Mouse (Mus musculus) MEL (cell line): Measurements from ENCODE around the gene Glra1.
A peak's percentile ranks its signal among the peaks of the same experiment; 100 is the strongest.

Source experiments
- CHD2 ChIP-seq: IDR thresholded peaks from 2 replicates; pipeline ENCODE4 v1.6.1; 2011; ENCODE audit warnings: low read length, improper control_type of control experiment
- CTCF ChIP-seq, 3 experiments: IDR thresholded peaks in 2 of 3; conservative IDR thresholded peaks in 1 of 3; 2 replicates each; pipeline ENCODE4 v1.5.1; 2011 to 2012; ENCODE audit warnings: low read length in 3 of 3, low read depth in 2 of 3, mild to moderate bottlenecking in 2 of 3, improper control_type of control experiment in 1 of 3, inconsistent platforms in 1 of 3, mixed read lengths in 1 of 3, moderate library complexity in 1 of 3; ENCODE audit not compliant: control insufficient read depth in 1 of 3, insufficient read depth in 1 of 3, poor library complexity in 1 of 3, severe bottlenecking in 1 of 3
- E2F4 ChIP-seq: IDR thresholded peaks from 2 replicates; pipeline ENCODE4 v1.6.1; 2011; ENCODE audit warnings: low read depth, low read length, improper control_type of control experiment, borderline replicate concordance
- ELF1 ChIP-seq: IDR thresholded peaks from 2 replicates; pipeline ENCODE4 v1.6.1; 2014; ENCODE audit warnings: low read depth, mild to moderate bottlenecking, inconsistent platforms, low read length, improper control_type of control experiment, moderate library complexity
- EP300 ChIP-seq, 2 experiments: IDR thresholded peaks; 2 replicates each; pipeline ENCODE4 v1.6.1; 2011; ENCODE audit warnings: improper control_type of control experiment in 2 of 2, low read length in 2 of 2, low read depth in 1 of 2, mild to moderate bottlenecking in 1 of 2
- HCFC1 ChIP-seq: IDR thresholded peaks from 2 replicates; pipeline ENCODE4 v1.6.1; 2012; ENCODE audit warnings: low read depth, mild to moderate bottlenecking, inconsistent platforms, low read length, improper control_type of control experiment, moderate library complexity
- MAFK ChIP-seq: IDR thresholded peaks from 2 replicates; pipeline ENCODE4 v1.6.1; 2011; ENCODE audit warnings: low read depth, mild to moderate bottlenecking, low read length, improper control_type of control experiment, borderline replicate concordance
- MYC ChIP-seq: IDR thresholded peaks from 2 replicates; pipeline ENCODE4 v1.6.1; 2011; ENCODE audit warnings: low read depth, mild to moderate bottlenecking, low read length, improper control_type of control experiment, moderate library complexity
- POLR2A ChIP-seq, 2 experiments: IDR thresholded peaks; 2 replicates each; pipeline ENCODE4 v1.6.1; 2011 to 2012; ENCODE audit warnings: low read length in 2 of 2, mild to moderate bottlenecking in 2 of 2, control low read depth in 1 of 2, improper control_type of control experiment in 1 of 2, low read depth in 1 of 2, moderate library complexity in 1 of 2; ENCODE audit not compliant: control insufficient read depth in 1 of 2, insufficient read depth in 1 of 2, poor library complexity in 1 of 2
- USF2 ChIP-seq, 2 experiments: IDR thresholded peaks; 2 replicates each; pipeline ENCODE4 v1.6.1; 2011 to 2012; ENCODE audit warnings: improper control_type of control experiment in 2 of 2, low read length in 2 of 2, borderline replicate concordance in 1 of 2, inconsistent platforms in 1 of 2, low read depth in 1 of 2, mild to moderate bottlenecking in 1 of 2; ENCODE audit not compliant: insufficient read depth in 1 of 2
- ZC3H11A ChIP-seq: IDR thresholded peaks from 2 replicates; pipeline ENCODE4 v1.6.1; 2012; ENCODE audit warnings: low read depth, mild to moderate bottlenecking, inconsistent platforms, low read length, improper control_type of control experiment

DNA sequence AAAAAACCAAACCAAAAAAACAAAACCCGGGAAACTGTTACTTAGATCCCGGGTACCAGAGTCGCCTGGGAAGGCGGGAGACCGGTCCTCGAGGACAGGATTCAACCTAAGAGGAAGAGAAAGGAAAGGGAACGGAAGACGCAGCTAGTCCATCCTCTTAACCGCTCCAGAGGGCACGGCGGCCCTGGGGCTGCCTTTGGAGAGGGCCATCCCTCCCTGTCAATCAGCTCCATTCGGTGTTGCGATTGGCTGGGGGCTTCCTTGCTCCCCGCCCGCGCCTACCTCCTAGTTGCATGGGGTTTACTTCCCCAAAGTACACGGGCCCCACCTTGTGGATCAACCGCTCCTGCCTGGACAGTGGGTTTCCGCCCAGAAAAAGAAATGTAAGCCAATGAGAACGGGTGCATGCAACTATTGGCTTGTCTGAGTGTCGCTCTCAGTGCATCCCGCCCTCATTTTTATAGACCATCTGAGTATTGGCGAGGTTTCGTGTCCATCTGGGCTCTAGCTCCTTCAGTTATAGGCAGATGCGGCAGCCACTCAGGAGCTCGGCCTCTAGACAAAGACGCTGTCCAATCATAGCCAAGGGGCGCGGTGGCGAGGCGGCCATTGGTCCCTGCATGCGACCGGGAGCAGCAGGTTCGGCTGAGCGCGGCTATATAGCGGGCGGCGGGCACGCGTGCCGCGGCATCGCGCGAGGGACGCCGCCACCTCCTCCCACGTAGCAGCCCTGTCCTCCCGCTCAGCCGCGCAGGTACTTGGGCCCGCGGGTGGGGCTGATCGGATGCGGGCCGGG, 138.8 kb downstream of the Glra1 start, which contains the start of gene G3bp1:
- TF ChIP-seq HCFC1: peak; percentile 85
- peak; percentile 59; the same call in 1 of the 2 replicates for TF ChIP-seq E2F4
- TF ChIP-seq MYC: peak; percentile 92
- TF ChIP-seq EP300 (IDR thresholded peaks at IDR 0.05; ENCODE audit: low read depth in 1 of 2, low read length in 2 of 2): peak in 1 of 2 experiments; percentile 22; a peak in 1 of 4 replicates
- no peak for TF ChIP-seq USF2 (IDR thresholded peaks at IDR 0.05; ENCODE audit: borderline replicate concordance in 1 of 2, insufficient read depth in 1 of 2, low read depth in 1 of 2, low read length in 2 of 2)
- peak; percentile 78; the same call in 1 of the 2 replicates for TF ChIP-seq ELF1
- TF ChIP-seq CTCF (IDR thresholded peaks at IDR 0.05 in 2 of 3, conservative IDR thresholded peaks at IDR 0.05 in 1 of 3; ENCODE audit: control insufficient read depth in 1 of 3, insufficient read depth in 1 of 3, low read depth in 2 of 3, low read length in 3 of 3, poor library complexity in 1 of 3, severe bottlenecking in 1 of 3): no peak
- TF ChIP-seq POLR2A (IDR thresholded peaks at IDR 0.05; ENCODE audit: control insufficient read depth in 1 of 2, insufficient read depth in 1 of 2, low read depth in 1 of 2, low read length in 2 of 2, poor library complexity in 1 of 2): peak; percentile 88 to 99
- TF ChIP-seq ZC3H11A: no peak
- peak; percentile 95 for TF ChIP-seq CHD2
- TF ChIP-seq MAFK: no peak
